Mouse (Mus musculus) cerebellum, adult 2 months (tissue): ENCODE measurements around the gene Lyrm7.

Source experiments
- CTCF ChIP-seq: fragments of 200-500 bp; IDR thresholded peaks from 2 replicates; pipeline ENCODE4 v1.5.1; 2011; ENCODE audit warnings: low read depth, mild to moderate bottlenecking, control low read depth, low read length, moderate library complexity, borderline replicate concordance; ENCODE audit not compliant: insufficient read depth
- POLR2A ChIP-seq: fragments of 200-500 bp; IDR thresholded peaks from 2 replicates; pipeline ENCODE4 v1.6.1; 2011; ENCODE audit warnings: low read length, control low read depth, borderline replicate concordance; ENCODE audit not compliant: insufficient read depth

DNA sequence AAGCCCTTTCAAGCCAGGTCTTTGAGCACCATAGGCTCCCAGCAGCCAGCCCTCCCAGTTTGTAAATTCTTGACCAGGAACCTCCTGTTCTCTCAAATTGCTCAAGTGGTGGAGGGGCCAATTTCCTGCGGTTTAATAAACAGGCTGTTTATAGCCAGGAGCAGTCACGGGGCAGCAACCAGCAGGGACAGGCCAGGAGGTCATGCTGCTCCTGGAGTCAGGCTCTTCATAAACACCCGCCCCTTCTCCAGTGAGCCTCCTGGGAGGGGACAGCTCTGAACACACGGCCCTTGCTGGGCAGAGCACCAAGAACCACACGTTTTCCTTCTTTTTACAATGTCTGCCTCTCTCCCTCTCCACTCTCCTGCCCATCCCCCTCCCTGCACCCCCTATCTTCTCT, 24.2 kb upstream of the Lyrm7 start:
- TF ChIP-seq POLR2A, result no peak
- no peak for TF ChIP-seq CTCF
